10 mouse cellular contexts compared by ENCODE assay signal in the genomic region with DNA sequence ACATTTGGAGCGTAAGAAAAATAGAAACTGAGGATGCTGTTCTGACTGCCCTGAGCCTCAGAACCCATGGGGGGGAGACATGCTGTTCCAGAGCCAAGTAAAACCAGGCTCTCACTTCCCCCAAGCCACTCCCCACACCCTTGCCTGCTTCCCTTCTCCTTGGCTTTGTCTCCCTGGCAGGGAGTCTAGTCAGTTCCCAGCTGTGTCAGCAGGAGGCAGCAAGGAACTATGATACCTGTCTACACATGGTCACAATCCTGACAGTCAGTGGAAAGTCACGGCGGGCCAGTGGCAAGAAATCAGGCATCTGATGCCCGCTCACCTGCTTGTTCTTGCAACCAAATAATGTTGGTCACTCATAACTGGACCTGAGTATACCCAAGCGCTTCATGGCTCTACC. TPM values are rescaled to one million over a fixed set of nuclear protein-coding genes. Genes with fewer than 3 reads are reported as not detected.
A peak's percentile ranks its signal among the peaks of the same experiment; 100 is the strongest.
DNase-seq lines count a peak whose midpoint lies in the region; ATAC-seq and TF ChIP-seq lines count a peak whose summit lies in the region.
"Had no signal": no experiment of that assay in that cellular context is flagged by ENCODE, and none has a peak within 500 bp of the region (broad histone marks: within the 10 kb centered on the region; RNA-seq: fewer than 3 reads in every experiment).

No protein-coding gene starts in this region.

- TF ChIP-seq POLR2A in testis, adult 2 months (IDR thresholded peaks at IDR 0.05; ENCODE audit: control insufficient read depth, low read depth, low read length), result no peak

- H3K27me3 ChIP-seq in testis, adult 2 months (ENCODE audit: control insufficient read depth, insufficient read depth, low read length), result no peaks in the 10 kb centered on the region
- no peaks in the 10 kb centered on the region for H3K27me3 ChIP-seq in kidney, embryonic 16.5 days (ENCODE audit: insufficient read depth, low read length)
- no peaks in the 10 kb centered on the region for H3K27me3 ChIP-seq in stomach, embryonic 15.5 days (replicated peaks)

- no peaks in the 10 kb centered on the region for H3K9me3 ChIP-seq in kidney, embryonic 16.5 days (ENCODE audit: low read length)
- H3K9me3 ChIP-seq in stomach, embryonic 15.5 days, result no peaks in the 10 kb centered on the region
- H3K9me3 ChIP-seq: liver, embryonic 13.5 days had no signal

- no peak overlapping the region for H3K27ac ChIP-seq in testis, adult 2 months (ENCODE audit: control insufficient read depth, insufficient read depth, low read depth, low read length)
- no peak overlapping the region for H3K27ac ChIP-seq in kidney, embryonic 16.5 days (ENCODE audit: low read length)
- no peak overlapping the region for H3K27ac ChIP-seq in stomach, embryonic 15.5 days
- H3K27ac ChIP-seq: liver, embryonic 13.5 days had no signal

- no peak overlapping the region for H3K4me3 ChIP-seq in testis, adult 2 months (ENCODE audit: control insufficient read depth, low read depth, low read length)
- no peak overlapping the region for H3K4me3 ChIP-seq in kidney, embryonic 16.5 days (ENCODE audit: low read length)
- no peak overlapping the region for H3K4me3 ChIP-seq in stomach, embryonic 15.5 days (replicated peaks)
- H3K4me3 ChIP-seq: liver, embryonic 13.5 days had no signal

- H3K9ac ChIP-seq in kidney, embryonic 16.5 days (replicated peaks; ENCODE audit: low read length), result no peak overlapping the region
- no peak overlapping the region for H3K9ac ChIP-seq in stomach, embryonic 15.5 days
- H3K9ac ChIP-seq: liver, embryonic 13.5 days had no signal

- no peaks in the 10 kb centered on the region for H3K36me3 ChIP-seq in testis, adult 2 months (ENCODE audit: control insufficient read depth, insufficient read depth, low read length)
- no peaks in the 10 kb centered on the region for H3K36me3 ChIP-seq in kidney, embryonic 16.5 days (ENCODE audit: insufficient read depth, low read length)
- no peaks in the 10 kb centered on the region for H3K36me3 ChIP-seq in stomach, embryonic 15.5 days
- H3K36me3 ChIP-seq: liver, embryonic 13.5 days had no signal

- WGBS in kidney, embryonic 16.5 days, result 59% methylated on average over 5 of the region's 5 CpGs
- 63% methylated on average over 5 of the region's 5 CpGs for WGBS in stomach, embryonic 15.5 days

- no peak overlapping the region for H3K4me2 ChIP-seq in kidney, embryonic 16.5 days (replicated peaks; ENCODE audit: low read depth, low read length)
- H3K4me2 ChIP-seq in stomach, embryonic 15.5 days, result no peak overlapping the region
- H3K4me2 ChIP-seq: liver, embryonic 13.5 days had no signal

- DNase-seq in embryo, embryonic 10 days (ENCODE audit: low spot score), result peak; percentile 44
- no peak for DNase-seq in embryo, embryonic 9.5 days (ENCODE audit: extremely low spot score)
- DNase-seq in testis, postnatal 10 days (ENCODE audit: low spot score), result no peak
- no peak for DNase-seq in natural killer cell, adult 2 months (ENCODE audit: low spot score in 2 of 2)
- no peak for DNase-seq in cerebellum, postnatal 4 days (ENCODE audit: low spot score in 2 of 2)
- DNase-seq: liver, embryonic 13.5 days had no signal

- ATAC-seq in kidney, embryonic 16.5 days (ENCODE audit: low FRiP score, low TSS enrichment), result peak; percentile 47
- peak; percentile 63; the same call in 1 of the 2 replicates for ATAC-seq in stomach, embryonic 15.5 days (ENCODE audit: insufficient read depth, low FRiP score, low read depth)
- ATAC-seq: hindbrain, embryonic 16.5 days had no signal

- H3K4me1 ChIP-seq in testis, adult 2 months (ENCODE audit: control insufficient read depth, insufficient read depth, low read length), result no peaks in the 10 kb centered on the region
- no peaks in the 10 kb centered on the region for H3K4me1 ChIP-seq in kidney, embryonic 16.5 days (ENCODE audit: insufficient read depth, low read length)
- no peaks in the 10 kb centered on the region for H3K4me1 ChIP-seq in stomach, embryonic 15.5 days

- peak; percentile 9; the same call in 1 of the 2 replicates for TF ChIP-seq CTCF in testis, adult 2 months (IDR thresholded peaks at IDR 0.05; ENCODE audit: control insufficient read depth, insufficient read depth, insufficient replicate concordance, low read depth, low read length)

RNA-seq across cellular contexts. Expression of gene Tsfm, which starts 14.2 kb away (rescaled TPM):
- polyA plus RNA-seq in testis, adult 2 months (2012; rRNA removed), result 12.2 and 14.3 TPM in 2 replicates
- polyA plus RNA-seq in kidney, embryonic 16.5 days (2015; fragmentation: Nextera tagmentation; extraction: Ambion mirVana), result 102 and 103 TPM in 2 replicates
- polyA plus RNA-seq in stomach, embryonic 15.5 days (2015; fragmentation: Nextera tagmentation; extraction: Ambion mirVana), result 79.9 and 85.2 TPM in 2 replicates

RNA-seq across cellular contexts. Expression of gene Avil, which starts 16.0 kb away (rescaled TPM):
- polyA plus RNA-seq in testis, adult 2 months (2012; rRNA removed), result 0.04 and 0.20 TPM in 2 replicates
- polyA plus RNA-seq in kidney, embryonic 16.5 days (2015; fragmentation: Nextera tagmentation; extraction: Ambion mirVana), result 0.17 and 0.22 TPM in 2 replicates
- 0.52 and 0.60 TPM in 2 replicates for polyA plus RNA-seq in stomach, embryonic 15.5 days (2015; fragmentation: Nextera tagmentation; extraction: Ambion mirVana)

RNA-seq across cellular contexts. Expression of gene Mettl1, which starts 24.7 kb away (rescaled TPM):
- polyA plus RNA-seq in testis, adult 2 months (2012; rRNA removed), result 9.4 and 10.0 TPM in 2 replicates
- polyA plus RNA-seq in kidney, embryonic 16.5 days (2015; fragmentation: Nextera tagmentation; extraction: Ambion mirVana), result 52.8 and 58.2 TPM in 2 replicates
- polyA plus RNA-seq in stomach, embryonic 15.5 days (2015; fragmentation: Nextera tagmentation; extraction: Ambion mirVana), result 54.3 and 55.2 TPM in 2 replicates

RNA-seq across cellular contexts. Expression of gene Eef1akmt3, which starts 24.8 kb away (rescaled TPM):
- polyA plus RNA-seq in testis, adult 2 months (2012; rRNA removed), result 0.05 and 0.08 TPM in 2 replicates
- 0.76 and 0.94 TPM in 2 replicates for polyA plus RNA-seq in kidney, embryonic 16.5 days (2015; fragmentation: Nextera tagmentation; extraction: Ambion mirVana)
- 1.1 and 1.5 TPM in 2 replicates for polyA plus RNA-seq in stomach, embryonic 15.5 days (2015; fragmentation: Nextera tagmentation; extraction: Ambion mirVana)

RNA-seq across cellular contexts. Expression of gene Cyp27b1, which starts 31.6 kb away (rescaled TPM):
- 0.25 and 0.46 TPM in 2 replicates for polyA plus RNA-seq in testis, adult 2 months (2012; rRNA removed)
- 32.6 and 53.8 TPM in 2 replicates for polyA plus RNA-seq in kidney, embryonic 16.5 days (2015; fragmentation: Nextera tagmentation; extraction: Ambion mirVana)
- 0.17 and 0.32 TPM in 2 replicates for polyA plus RNA-seq in stomach, embryonic 15.5 days (2015; fragmentation: Nextera tagmentation; extraction: Ambion mirVana)
- polyA plus RNA-seq: liver, embryonic 13.5 days had no signal
